Mouse (Mus musculus): ENCODE data around the gene Csf2rb2.

- TF ChIP-seq CTCF (IDR thresholded peaks at IDR 0.05; ENCODE audit: borderline replicate concordance, insufficient read depth, low read depth, low read length): no peak
- no peak for TF ChIP-seq POLR2A (IDR thresholded peaks at IDR 0.05; ENCODE audit: borderline replicate concordance, insufficient read depth, low read length)
Measured at GRCm38 (mm10) chr15:78241335-78241734, 64.2 kb downstream of the Csf2rb2 start.
